Mouse (Mus musculus) neural tube, embryonic 14.5 days (tissue): ENCODE measurements at regions not wholly inside any gene's neighbourhood (a gene's known extent, or its start where the extent isn't known, plus 50 kb on each side); places are given as distances from the start of the nearest gene placed in this dataset.
A peak's percentile ranks its signal among the peaks of the same experiment; 100 is the strongest.

ENCODE experiments used
- ATAC-seq: fragments of 200-750 bp; cut with Nextera tagmentation; 2 replicates; pipeline ENCODE4 v1.8.0; 2017; ENCODE audit warnings: low read depth, mild to moderate bottlenecking, moderate TSS enrichment, moderate library complexity
- H3K27ac ChIP-seq: fragments of 300-500 bp; sonication (generic); 2 replicates; pipeline ENCODE4 v1.5.1; 2014; ENCODE audit warnings: low read depth, mild to moderate bottlenecking, control low read depth, low read length, moderate library complexity, mixed read lengths
- H3K27me3 ChIP-seq: fragments of 300-500 bp; sonication (generic); 2 replicates; pipeline ENCODE4 v1.6.1; 2014; ENCODE audit warnings: low read length; ENCODE audit not compliant: control insufficient read depth, insufficient read depth
- H3K36me3 ChIP-seq: fragments of 300-500 bp; sonication (generic); 2 replicates; pipeline ENCODE4 v1.6.1; 2014; ENCODE audit warnings: low read length, mixed read lengths; ENCODE audit not compliant: control insufficient read depth, insufficient read depth
- H3K4me1 ChIP-seq: fragments of 300-500 bp; sonication (generic); 2 replicates; pipeline ENCODE4 v1.6.1; 2014; ENCODE audit warnings: low read length; ENCODE audit not compliant: control insufficient read depth, insufficient read depth
- H3K4me2 ChIP-seq: fragments of 300-500 bp; sonication (generic); 2 replicates; pipeline ENCODE4 v1.6.1; 2014; ENCODE audit warnings: mild to moderate bottlenecking, low read depth, low read length, control low read depth
- H3K4me3 ChIP-seq: fragments of 300-500 bp; sonication (generic); 2 replicates; pipeline ENCODE4 v1.5.1; 2014; ENCODE audit warnings: low read depth, low read length, control low read depth, mixed read lengths
- H3K9ac ChIP-seq: fragments of 300-500 bp; sonication (generic); replicated peaks from 2 replicates; pipeline ENCODE4 v1.6.1; 2014; ENCODE audit warnings: low read depth, mild to moderate bottlenecking, control low read depth, low read length, mixed read lengths
- H3K9me3 ChIP-seq: fragments of 300-500 bp; sonication (generic); 2 replicates; pipeline ENCODE4 v1.6.1; 2016; ENCODE audit warnings: low read length; ENCODE audit not compliant: control insufficient read depth
- WGBS: fragments of 180-500 bp; shearing (Covaris S2); extraction: QIAGEN DNeasy Blood & Tissue Kit; methylation state at CpG from one replicate; pipeline ENCODE4 v1.1.7; 2014; 5-methylcytosine and 5-hydroxymethylcytosine counted together

DNA sequence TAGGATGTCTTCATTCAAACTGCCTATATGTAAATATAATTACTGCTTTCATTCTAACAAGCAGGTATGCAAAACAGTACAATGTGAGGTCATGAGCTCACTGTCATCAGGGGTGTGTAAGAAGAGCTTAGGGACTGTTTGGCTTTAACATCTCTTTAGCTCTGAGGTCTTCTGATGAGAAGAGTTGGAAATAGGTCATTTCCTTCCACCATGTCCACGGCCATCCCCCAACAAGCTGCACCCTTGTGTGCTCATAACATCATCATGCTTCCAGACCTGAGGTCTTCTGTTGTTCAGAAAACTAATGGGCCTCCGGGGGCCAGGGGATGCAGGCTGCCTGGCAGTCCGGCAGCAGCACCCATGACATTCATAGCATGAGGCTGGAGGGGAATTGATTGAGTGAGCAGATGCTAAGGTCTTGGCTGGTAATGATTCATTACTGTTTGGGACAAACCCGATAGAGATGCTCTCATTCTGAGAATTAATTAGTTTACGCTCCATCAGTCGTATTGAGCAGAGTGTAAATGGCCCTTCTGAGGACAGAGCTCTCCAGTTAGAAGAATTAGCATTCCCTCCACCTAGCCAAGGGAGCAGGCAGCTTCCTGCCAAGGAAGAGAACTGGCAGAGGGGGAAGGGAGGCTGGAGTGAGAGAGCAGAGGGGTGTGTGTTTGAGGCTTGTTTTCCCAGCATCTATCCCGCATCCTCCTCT, 64.0 kb downstream of the Rps24 start:
- H3K9ac ChIP-seq = no peak overlapping the region
- peaks cover 14% of the 10 kb centered on the region; the same call in 1 of the 2 replicates for H3K4me1 ChIP-seq
- WGBS = 14% methylated on average over 7 of the region's 7 CpGs
- ATAC-seq = peak; percentile 97
- H3K9me3 ChIP-seq = no peaks in the 10 kb centered on the region; the same call in 1 of the 2 replicates
- no peak overlapping the region for H3K4me2 ChIP-seq
- H3K36me3 ChIP-seq = no peaks in the 10 kb centered on the region
- H3K27ac ChIP-seq = peak overlapping the region; percentile 70
- no peaks in the 10 kb centered on the region for H3K27me3 ChIP-seq
- no peak overlapping the region for H3K4me3 ChIP-seq

DNA sequence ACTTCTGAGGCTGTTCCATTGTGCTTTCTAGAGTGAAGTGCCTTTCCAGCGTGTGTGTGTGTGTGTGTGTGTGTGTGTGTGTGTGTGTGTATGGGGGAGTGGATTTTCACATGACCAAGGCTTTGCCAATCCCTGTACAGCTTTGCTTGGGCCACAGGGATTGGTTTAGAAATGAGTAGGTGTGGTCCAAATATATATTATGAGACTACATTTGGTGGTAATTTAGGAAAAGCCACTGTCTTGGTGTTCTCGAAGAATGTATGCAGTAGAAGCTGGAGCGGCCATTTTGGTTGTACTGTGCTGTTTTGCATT, 64.5 kb downstream of the Rps24 start:
- Histone ChIP-seq H3K4me2 (no peak overlapping the region), H3K9me3 (no peaks in the 10 kb centered on the region; the same call in 1 of the 2 replicates), H3K27me3 (no peaks in the 10 kb centered on the region), H3K27ac (peak overlapping the region; percentile 70), H3K4me3 (no peak overlapping the region), H3K4me1 (peaks cover 14% of the 10 kb centered on the region; the same call in 1 of the 2 replicates), H3K36me3 (no peaks in the 10 kb centered on the region), H3K9ac (no peak overlapping the region)
- no peak; the same call in 1 of the 2 replicates for ATAC-seq
- 40% methylated on average over 3 of the region's 3 CpGs for WGBS

DNA sequence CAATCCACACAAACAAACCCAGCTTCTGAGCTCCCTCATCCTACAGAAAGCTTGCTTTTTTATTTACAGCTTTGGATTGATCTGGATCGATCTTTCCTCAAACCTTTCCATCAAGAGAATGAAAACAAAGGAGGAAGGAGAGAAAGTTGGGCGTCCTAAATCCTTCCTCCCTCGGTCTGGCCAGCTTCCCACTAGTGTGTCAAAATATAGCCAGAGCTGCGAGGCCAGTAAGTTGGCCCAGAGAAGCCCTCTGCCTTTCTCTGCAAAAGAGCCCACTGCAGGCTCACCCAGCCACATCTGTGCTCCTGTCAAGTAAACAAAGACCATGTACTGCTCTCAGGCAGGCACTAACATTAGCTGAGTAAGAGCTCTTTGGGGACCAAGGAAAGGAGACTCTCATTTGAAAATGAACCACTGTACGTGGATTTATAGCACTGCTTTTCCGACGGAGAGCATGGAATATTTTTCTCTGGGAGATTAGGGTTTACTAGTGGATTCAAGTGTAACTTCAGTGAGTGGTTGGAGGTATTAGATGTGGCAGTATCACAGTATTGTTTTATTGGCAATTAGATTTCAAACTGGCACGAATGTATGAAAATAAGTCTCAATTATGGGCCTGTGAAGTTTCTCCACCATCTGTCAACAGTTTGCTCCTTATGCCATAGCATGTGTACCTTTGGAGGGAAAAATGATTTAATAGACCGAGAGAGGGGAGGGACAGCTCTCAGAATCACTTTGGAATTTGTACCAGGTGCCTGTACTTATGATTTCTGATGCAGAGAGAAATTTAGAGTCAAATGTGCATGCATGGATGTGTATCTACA, 78.1 kb downstream of the Rps24 start:
- WGBS = 40% methylated on average over 9 of the region's 9 CpGs
- Histone ChIP-seq H3K27me3 (no peaks in the 10 kb centered on the region), H3K9ac (no peak overlapping the region), H3K4me1 (peaks cover 13% of the 10 kb centered on the region; the same call in 1 of the 2 replicates), H3K9me3 (no peaks in the 10 kb centered on the region), H3K27ac (peak overlapping the region; percentile 76), H3K4me2 (no peak overlapping the region), H3K36me3 (no peaks in the 10 kb centered on the region), H3K4me3 (no peak overlapping the region)
- peak; percentile 38; the same call in 1 of the 2 replicates for ATAC-seq

DNA sequence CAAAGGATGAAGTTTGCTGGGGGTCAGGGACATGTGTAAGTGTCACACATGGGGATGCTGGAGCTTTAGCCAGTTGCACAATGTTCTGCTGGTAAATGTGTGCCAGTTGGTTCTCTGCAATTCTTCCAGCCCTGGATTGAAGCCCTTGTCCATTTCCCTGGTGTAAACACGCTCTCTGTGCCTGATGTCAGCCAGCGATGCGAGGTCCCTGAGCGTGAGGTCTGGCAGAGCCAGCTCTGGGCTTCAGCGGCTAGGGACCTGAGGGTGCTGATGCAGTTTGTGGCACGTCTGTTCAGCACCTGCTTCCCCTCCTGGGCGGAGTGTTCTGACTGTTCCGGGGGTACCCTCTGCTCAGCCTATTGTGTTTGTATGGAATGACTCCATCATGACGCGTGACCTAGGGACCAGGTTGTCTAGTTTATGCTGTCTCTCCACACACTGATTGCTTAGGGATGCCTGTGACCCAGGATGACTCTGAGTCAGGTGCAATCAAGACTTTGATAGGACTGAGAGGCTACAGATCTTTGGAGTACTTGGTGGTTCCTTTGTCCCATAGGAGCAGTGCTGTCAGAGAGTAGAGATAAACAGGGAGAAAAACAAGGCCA, 78.9 kb downstream of the Rps24 start:
- peak; percentile 34; the same call in 1 of the 2 replicates for ATAC-seq
- peaks cover 13% of the 10 kb centered on the region; the same call in 1 of the 2 replicates for H3K4me1 ChIP-seq
- 42% methylated on average over 10 of the region's 10 CpGs for WGBS
- no peak overlapping the region for H3K4me3 ChIP-seq
- H3K4me2 ChIP-seq = no peak overlapping the region
- no peaks in the 10 kb centered on the region for H3K36me3 ChIP-seq
- peak overlapping the region; percentile 76; the same call in 1 of the 2 replicates for H3K27ac ChIP-seq
- H3K9me3 ChIP-seq = no peaks in the 10 kb centered on the region
- no peaks in the 10 kb centered on the region for H3K27me3 ChIP-seq
- H3K9ac ChIP-seq = no peak overlapping the region

DNA sequence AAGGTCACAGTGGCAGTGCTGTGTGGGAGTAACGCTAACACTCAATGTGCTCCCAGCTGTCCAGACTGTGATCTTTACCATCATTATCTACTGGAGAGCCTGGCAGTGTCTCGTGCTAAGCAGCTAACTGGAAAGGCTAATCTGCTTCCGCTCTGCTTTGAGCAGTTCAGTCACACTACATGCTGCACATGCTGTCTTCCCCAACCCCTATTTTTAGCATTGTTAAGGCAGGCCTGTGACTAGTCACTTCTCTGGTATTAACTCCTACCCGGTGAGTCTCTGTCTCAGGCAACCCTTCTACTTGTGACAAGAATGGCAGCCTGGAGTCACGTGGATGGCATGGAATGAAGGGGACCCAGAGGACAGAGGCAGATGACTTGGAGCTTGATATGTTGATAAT, 88.2 kb downstream of the Rps24 start:
- Histone ChIP-seq H3K36me3 (no peaks in the 10 kb centered on the region), H3K9ac (no peak overlapping the region)
- 86% methylated on average over 5 of the region's 5 CpGs for WGBS

DNA sequence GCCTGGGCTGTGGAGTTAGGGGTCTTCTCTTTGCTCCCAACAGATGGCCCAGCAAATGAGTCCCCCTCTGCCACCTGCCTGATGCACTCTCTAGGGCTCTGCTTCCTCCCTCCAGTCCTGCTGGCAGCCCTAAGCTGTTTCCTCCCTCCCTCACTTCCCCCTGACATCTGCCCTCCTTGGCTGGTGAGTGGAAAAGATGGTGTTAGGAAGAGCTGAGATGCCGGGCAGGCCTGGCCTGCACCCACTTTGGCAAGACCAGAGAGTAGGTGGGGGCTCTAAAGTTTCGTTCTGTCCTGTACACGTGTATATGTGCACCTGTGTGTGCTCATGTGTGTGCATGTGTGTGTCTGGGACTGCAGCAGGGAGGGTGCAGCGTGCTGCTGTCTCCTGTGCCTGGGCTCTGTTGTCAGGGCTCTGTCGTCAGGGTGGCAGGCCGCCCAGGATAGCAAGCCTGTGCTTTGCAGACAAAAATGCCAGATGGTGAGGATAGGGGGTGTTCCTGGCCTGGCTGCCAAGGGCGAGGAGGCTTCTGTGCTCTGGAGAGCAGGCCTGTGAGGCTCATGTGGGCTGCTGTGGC, 91.7 kb downstream of the Rps24 start:
- ATAC-seq = peak; percentile 93
- peaks cover 13% of the 10 kb centered on the region; the same call in 1 of the 2 replicates for H3K4me1 ChIP-seq
- no peak overlapping the region for H3K9ac ChIP-seq
- H3K27ac ChIP-seq = peak overlapping the region; percentile 88
- 21% methylated on average over 7 of the region's 7 CpGs for WGBS
- H3K27me3 ChIP-seq = no peaks in the 10 kb centered on the region
- H3K4me2 ChIP-seq = no peak overlapping the region
- H3K9me3 ChIP-seq = no peaks in the 10 kb centered on the region
- no peak overlapping the region for H3K4me3 ChIP-seq
- no peaks in the 10 kb centered on the region for H3K36me3 ChIP-seq

More for the DNA sequence above, 88.2 kb downstream of the Rps24 start:
- no peak overlapping the region for H3K4me2 ChIP-seq
- ATAC-seq = no peak
- no peak overlapping the region for H3K27ac ChIP-seq
- H3K27me3 ChIP-seq = no peaks in the 10 kb centered on the region
- H3K4me3 ChIP-seq = no peak overlapping the region
- H3K4me1 ChIP-seq = peaks cover 13% of the 10 kb centered on the region; the same call in 1 of the 2 replicates
- H3K9me3 ChIP-seq = no peaks in the 10 kb centered on the region

DNA sequence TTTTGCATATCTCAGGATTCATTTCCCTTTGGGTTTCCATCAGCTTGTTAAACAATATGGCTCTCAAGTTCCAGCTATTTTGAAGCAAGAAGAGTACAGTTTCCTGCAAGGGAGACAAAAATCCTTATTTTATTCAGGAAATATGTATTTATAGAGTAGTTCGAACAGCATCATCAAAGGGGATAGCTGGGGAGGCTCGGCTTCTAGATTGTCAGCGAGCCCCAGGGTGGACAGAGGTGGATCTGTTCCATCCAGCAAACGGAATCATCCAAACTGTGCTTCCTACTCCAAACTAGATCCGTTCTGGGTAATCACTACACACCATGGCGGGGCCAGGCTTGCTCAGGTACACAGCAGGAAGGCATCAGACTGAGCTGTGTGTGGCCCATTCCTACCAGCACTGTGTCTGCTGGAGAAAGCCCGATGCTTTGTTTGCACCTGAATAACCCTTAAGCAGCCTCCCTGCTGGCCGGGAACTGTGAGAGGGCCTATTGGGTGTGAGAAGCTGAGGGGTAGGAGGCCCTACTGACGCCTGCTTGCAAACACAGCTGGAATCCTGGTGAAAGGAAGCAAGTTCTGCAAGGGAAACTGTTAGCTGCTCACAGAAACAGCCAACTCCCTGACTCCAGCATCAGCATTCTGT, 92.3 kb downstream of the Rps24 start:
- Histone ChIP-seq H3K4me2 (no peak overlapping the region), H3K27ac (peak overlapping the region; percentile 88), H3K9ac (no peak overlapping the region), H3K36me3 (no peaks in the 10 kb centered on the region), H3K4me1 (peaks cover 13% of the 10 kb centered on the region; the same call in 1 of the 2 replicates), H3K27me3 (no peaks in the 10 kb centered on the region), H3K4me3 (no peak overlapping the region), H3K9me3 (no peaks in the 10 kb centered on the region)
- no peak for ATAC-seq
- 17% methylated on average over 9 of the region's 9 CpGs for WGBS

DNA sequence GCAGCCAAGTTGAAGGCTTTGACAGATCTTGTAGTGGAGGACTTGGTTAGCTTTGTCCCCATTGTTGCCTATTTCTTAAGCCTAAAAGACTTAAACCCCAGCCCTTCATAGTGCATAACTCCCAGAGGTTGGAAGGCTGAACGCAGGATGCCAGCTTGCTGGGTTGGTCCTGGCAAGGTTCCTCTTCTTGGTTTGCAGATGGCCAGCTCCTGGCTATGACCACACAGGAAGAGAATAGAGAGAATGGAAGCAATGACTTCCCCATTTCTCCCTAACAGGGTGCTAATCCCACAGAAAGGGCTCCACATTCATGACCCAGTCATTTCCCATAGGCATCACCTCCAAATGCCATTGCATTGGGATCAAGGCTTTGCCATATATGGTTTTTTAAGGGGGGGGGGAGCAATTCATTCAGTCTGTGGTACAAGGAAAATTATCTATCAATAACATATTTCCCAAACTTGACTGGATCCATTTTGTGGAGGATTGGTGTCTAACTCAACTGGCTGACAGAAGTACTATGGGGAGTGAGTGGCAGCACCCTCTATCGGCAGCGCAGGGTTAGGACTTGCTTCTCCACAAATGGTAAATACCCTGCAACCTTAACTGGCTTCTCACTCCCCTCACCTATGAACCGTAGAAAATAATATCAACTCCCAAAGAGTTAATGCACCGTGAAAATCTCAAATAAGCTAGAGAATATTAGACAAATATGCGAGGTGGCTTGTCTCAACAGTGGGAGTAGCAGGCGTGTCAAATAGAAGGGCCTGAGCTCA, 99.4 kb downstream of the Rps24 start:
- Histone ChIP-seq H3K9ac (no peak overlapping the region), H3K36me3 (no peaks in the 10 kb centered on the region), H3K9me3 (no peaks in the 10 kb centered on the region), H3K27me3 (no peaks in the 10 kb centered on the region), H3K27ac (peak overlapping the region; percentile 89), H3K4me2 (no peak overlapping the region), H3K4me3 (no peak overlapping the region), H3K4me1 (peaks cover 12% of the 10 kb centered on the region)
- 59% methylated on average over 7 of the region's 7 CpGs for WGBS
- no peak for ATAC-seq
